Mouse (Mus musculus): Measurements from ENCODE around the gene Mtr. TPM values are rescaled to one million over a fixed set of nuclear protein-coding genes. Genes with fewer than 3 reads are reported as not detected.

Mtr gene
- polyA plus RNA-seq (2014; fragmentation: Illumina TruSeq; extraction: RNeasy Lipid Tissue Mini Kit (QIAGEN cat#74804); ENCODE audit: low read depth, low replicate concordance) = 10.0 TPM

DNA sequence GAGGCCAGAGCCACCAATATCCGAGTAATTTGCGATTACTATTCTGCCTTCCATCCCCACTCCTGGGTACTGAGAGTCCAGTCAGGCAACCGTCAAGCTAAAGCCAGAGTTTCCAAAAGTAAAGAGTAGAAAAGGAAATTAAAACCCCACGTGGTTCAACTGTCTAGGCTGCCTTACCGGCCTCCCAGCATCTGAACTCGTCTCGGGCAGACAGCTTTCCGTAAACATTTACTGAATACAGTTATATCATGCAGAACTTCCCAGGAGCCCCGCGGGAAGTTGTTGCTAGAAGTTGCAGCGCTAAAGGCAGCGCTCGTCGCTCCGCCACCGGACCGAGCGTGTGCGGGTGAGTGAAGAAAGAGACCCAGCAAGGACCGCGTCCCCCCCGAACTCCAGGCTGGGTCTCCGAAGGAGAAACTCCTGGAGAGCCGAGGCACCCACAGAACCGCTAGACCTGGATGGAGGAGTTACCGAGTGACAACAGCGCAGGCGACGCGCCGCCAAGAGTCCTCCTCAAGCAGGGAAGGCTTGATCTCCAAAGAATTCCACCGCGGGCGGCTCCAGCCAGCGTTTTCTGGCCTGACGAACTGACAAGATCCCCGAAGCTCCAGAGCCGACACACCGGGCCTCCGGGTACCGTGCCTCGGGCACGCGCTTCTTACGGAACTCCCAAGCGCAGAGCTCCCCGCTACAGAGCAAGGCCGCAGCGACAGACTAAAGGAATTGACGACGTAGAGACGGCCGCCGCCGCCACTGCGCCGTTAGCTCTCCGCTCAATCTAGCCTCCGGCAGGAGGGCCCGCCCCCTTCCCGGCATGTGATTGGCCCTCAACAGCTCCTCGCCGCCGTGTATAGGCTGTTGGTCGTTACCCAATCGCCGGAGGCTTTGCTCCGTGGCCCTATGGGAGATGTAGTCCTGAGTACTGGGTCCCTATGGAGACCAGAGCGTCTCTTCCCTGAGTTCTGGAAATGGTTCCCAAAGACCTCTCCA, at the start of gene Mtr:
Gene Mtr (minus strand): TSS at position 723 of the 990 bp plus-strand sequence.

Other genes starting within 250 kb of the Mtr start
- gene Ryr2, start 151.2 kb downstream of the Mtr start, polyA plus RNA-seq (2014; fragmentation: Illumina TruSeq; extraction: RNeasy Lipid Tissue Mini Kit (QIAGEN cat#74804); ENCODE audit: low read depth, low replicate concordance) = 2.4 TPM
- not detected for gene Actn2, start 82.6 kb upstream of the Mtr start, polyA plus RNA-seq (2014; fragmentation: Illumina TruSeq; extraction: RNeasy Lipid Tissue Mini Kit (QIAGEN cat#74804); ENCODE audit: low read depth, low replicate concordance)
- gene Heatr1, start 136.9 kb upstream of the Mtr start, polyA plus RNA-seq (2014; fragmentation: Illumina TruSeq; extraction: RNeasy Lipid Tissue Mini Kit (QIAGEN cat#74804); ENCODE audit: low read depth, low replicate concordance) = 7.8 TPM
- gene Lgals8, start 206.8 kb upstream of the Mtr start, polyA plus RNA-seq (2014; fragmentation: Illumina TruSeq; extraction: RNeasy Lipid Tissue Mini Kit (QIAGEN cat#74804); ENCODE audit: low read depth, low replicate concordance) = 134 TPM